Mouse (Mus musculus) kidney, postnatal 36 days (tissue): ENCODE measurements around the gene H2al2a.
"Not testable (repeated sequence)": the region's sequence is repeated elsewhere in the genome, so short reads cannot be mapped to it uniquely, and the experiment has no call there.

Source experiments
- DNase-seq, 2 experiments: peaks; one replicate each; pipeline ENCODE4 v3.0.0; 2021 to 2022; ENCODE audit warnings: mixed read lengths in 2 of 2

Gene H2al2a

DNA sequence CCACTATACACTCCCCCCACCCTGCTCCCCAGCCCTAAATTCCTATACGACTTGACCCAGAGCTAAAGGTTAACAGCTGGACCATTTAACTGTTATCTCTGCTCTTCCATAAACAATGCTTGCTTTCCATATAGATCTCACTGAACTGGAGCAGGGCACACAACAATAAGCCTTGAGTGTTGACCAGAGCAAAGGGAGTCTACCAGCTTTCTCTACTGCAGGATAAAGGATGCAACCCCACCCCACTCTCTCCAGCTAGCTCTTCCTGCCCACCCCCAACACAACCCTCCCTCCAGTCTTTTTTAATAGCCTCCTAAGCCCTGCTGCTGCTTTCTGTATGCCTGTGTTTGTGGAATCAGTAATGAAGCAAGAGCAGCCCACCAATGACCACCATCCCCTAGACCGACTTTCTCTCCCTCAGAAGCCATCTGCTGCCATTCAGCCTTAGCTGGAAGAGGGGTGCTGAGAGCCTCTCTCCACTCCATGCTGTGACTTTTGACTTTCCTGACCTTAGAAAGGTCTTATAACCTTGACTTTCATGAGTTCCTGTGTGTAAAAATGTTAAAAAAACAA lies 22.8 kb downstream of the H2al2a start:
- no peak for DNase-seq

DNA sequence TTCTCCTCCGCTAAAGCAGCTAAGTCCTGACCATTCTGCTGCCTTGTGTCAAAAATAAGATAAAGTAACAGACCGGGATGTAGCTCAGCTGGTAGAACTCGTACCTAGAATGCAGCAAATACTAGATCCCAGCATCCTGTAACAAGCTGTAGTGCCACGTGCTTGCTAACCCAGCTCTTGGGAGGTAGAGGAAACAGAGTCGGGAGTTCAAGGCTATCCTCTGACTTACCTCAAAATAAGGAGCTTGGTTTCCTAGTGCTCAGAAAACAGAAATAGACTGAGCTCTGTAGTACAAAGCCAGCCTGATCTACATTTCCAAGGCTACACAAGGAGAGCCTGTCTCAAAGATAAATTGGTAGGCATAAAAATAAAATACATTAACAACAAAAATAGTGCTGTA lies 23.5 kb downstream of the H2al2a start:
- no peak for DNase-seq

DNA sequence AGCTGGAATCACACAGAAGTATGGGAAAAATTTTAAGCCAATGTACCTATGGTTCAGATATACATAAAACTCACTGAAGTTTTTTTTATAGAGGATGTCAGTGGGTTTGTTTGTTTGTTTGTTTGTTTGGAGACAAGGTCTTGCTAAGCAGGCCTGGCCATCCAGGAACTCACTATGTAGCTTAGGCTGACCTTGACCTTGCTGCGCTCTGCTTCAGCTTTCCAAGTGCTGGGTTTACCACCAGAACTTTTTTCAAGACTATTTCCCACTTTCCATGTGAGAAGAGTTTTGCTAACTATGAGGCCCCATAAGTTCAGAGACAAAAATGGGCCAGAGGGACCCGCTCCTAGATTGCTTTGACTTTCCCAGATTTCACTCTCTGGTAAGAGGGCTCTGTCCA lies 23.9 kb downstream of the H2al2a start:
- no peak for DNase-seq

DNA sequence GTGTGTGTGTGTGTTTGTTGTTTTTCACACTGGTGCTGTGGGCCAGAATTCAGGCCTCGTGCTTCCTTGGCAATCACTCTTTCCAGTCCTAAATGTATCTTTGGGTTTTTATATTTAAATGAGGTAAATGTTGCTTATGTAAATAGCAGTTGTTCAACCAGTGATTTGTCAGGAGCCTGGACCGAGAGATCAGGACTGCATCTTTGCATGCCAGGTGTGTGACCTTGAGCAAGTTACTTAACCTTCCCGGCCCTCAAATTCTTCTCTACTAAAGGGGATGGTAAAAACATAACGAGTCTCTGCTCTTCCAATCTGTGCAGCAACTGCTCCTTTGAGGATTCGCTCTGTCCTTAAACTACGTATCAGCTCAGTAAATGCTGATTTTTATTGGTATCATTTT lies 25.4 kb downstream of the H2al2a start:
- no peak for DNase-seq

DNA sequence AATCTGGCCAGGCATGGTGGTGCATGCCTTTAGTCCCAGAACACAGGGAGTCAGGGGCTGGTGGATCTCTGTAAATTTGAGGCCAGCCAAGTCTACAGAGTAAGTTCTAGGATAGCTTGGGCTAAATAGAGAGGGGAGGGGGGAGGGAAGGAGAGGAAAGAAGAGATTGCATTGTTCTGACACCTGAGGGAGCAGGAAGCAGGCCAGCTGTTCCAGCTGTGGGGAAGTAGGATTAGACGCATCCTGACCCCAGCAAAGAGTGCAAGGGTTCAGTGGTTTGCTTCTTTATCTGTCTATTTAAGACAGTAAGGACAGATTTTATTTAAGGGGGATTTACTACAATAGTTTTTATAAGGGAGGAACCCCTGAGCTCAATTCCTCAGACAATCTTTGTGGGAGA lies 26.1 kb downstream of the H2al2a start:
- DNase-seq: no peak

DNA sequence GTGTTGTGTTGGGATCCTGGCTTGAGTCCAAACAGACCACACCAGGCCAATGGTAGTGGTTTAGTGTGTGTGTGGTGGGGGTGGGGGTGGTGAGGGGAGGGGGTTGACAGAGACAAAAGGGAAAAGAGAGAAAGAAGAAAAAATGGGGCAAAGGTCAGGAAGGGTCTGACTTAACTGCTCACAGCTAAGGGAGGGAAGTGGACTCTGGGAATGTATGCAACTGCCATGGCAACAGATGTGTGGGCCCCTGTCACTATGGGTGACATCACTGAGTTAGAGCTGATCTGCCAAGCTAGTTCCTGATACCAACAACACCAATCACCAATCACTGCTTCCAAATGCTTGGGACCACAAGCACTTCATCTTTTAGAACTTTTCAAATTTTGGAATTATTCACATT lies 26.6 kb downstream of the H2al2a start:
- no peak for DNase-seq

DNA sequence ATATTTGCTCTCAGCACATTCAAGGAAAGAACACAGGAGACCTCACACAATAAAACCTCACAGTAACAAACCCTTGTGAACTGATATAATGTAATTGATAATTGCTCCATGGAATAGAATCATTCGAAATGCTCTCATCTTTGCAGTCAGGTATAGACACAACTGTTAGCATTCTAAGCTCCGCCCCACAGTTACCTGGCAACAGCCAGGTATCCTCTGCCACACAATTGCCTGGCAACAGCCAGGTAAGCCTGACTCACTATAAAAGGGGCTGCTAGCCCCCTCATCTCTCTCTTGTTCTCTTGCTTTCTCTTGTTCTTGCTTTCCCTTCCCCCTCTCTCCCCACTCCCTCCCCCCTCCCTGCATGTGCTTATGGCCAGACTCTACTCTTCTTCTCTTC lies 28.2 kb downstream of the H2al2a start:
- DNase-seq: no peak

DNA sequence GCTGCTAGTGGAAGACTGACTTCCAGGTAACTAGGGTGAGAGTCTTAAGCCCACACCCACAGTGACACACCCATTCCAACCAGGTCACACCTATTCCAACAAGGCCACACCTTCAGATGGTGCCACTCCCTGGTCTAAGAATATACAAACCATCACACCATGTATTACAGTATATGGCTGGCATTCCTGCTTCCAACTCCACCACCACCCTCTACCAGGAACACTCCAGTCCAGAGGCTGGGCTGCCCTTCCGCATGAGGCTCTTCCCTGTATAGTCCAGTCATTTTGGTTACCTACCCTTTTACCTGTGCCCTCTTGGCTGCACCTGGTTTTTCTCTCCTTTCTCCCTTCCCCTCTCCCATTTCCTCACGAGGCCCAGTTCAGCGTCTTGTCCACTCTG lies 28.7 kb downstream of the H2al2a start:
- not testable (repeated sequence) for DNase-seq

DNA sequence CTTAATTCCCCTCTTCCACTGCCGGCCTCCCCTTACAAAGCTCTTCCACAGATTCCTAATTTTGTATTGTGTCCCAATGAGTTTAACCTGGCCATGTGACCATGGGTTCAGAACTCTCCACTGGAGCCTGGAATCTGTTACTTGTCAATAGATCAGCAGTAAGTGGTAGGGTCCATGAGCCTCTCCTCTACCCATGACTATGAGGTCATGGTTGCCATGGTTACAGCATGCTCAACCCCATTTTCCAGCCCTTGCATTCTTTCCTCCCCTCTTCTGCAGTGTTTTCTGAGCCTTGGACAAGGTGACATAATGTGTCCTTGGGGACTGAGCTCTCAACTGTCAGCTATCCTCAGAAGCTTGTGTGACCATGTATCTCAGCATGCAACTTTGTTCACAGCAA lies 37.3 kb downstream of the H2al2a start:
- no peak for DNase-seq

DNA sequence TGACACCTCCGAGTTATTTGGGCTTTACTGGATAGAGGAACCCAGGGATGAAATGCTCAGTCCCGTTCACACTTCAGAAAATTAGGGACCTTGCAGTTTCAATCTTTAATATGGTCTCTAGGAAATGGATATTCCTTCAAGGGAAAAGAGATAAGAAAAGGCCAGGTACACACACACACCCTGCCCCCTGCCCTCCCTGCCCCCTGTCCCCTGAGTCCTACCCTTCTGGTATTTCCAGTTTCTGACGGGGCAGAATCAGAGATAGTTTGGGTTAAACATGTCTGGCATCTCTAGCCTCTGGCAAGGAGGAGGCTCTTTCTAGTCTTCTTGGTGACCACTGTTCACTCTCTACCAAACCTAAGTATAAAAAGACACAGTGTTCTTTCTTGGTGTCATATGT lies 49.9 kb downstream of the H2al2a start:
- DNase-seq: no peak
